Mouse (Mus musculus) heart, postnatal 0 days (tissue): ENCODE data around the gene Mxi1.

Source experiments
- CTCF ChIP-seq: IDR thresholded peaks from 2 replicates; pipeline ENCODE4 v1.5.1; 2016; ENCODE audit warnings: antibody characterized with exemption, control low read depth, low read depth
- EP300 ChIP-seq: IDR thresholded peaks from 2 replicates; pipeline ENCODE4 v1.6.1; 2016; ENCODE audit warnings: antibody characterized with exemption, low read depth

- peak; percentile 70 for TF ChIP-seq CTCF
- no peak for TF ChIP-seq EP300
These were observed 19.1 kb downstream of the Mxi1 start for GRCm38 (mm10) chr19:53329221-53329991.
